Mouse (Mus musculus): ENCODE results near the gene Dok5.

GRCm38 (mm10) chr2:170826821-170827441, 95.3 kb downstream of the Dok5 start:
- TF ChIP-seq POLR2A (IDR thresholded peaks at IDR 0.05; ENCODE audit: insufficient read length, low read depth): no peak
- no peak for TF ChIP-seq MYOD1 (IDR thresholded peaks at IDR 0.05; ENCODE audit: control insufficient read depth in 1 of 3, insufficient read length in 2 of 3, low read depth in 2 of 3)
- no peak for TF ChIP-seq USF1 (IDR thresholded peaks at IDR 0.05; ENCODE audit: low read depth)
- TF ChIP-seq E2F4 (IDR thresholded peaks at IDR 0.05; ENCODE audit: insufficient read depth): no peak
- TF ChIP-seq POLR2AphosphoS2 (IDR thresholded peaks at IDR 0.05; ENCODE audit: insufficient read length, low read depth): no peak
